Mouse (Mus musculus): Measurements from ENCODE around the gene Med16. TPM values are rescaled to one million over a fixed set of nuclear protein-coding genes. Genes with fewer than 3 reads are reported as not detected.

Gene Med16
- total RNA-seq, 1 experiment = 21.0 TPM

- DNase-seq (ENCODE audit: low read depth, low spot score) = no peak
- H3K4me3 ChIP-seq (ENCODE audit: insufficient read depth in 1 of 2, low read depth in 1 of 2, low read length in 2 of 2, poor library complexity in 1 of 2, severe bottlenecking in 1 of 2) = no peak overlapping the region
- no peak overlapping the region for H3K27ac ChIP-seq (ENCODE audit: insufficient read depth, low read depth, low read length, poor library complexity, severe bottlenecking)
- TF ChIP-seq ZNF384 (IDR thresholded peaks at IDR 0.05; ENCODE audit: low read depth, low read length) = no peak
- TF ChIP-seq CHD2 (IDR thresholded peaks at IDR 0.05; ENCODE audit: low read depth, low read length) = no peak
- TF ChIP-seq HCFC1 (IDR thresholded peaks at IDR 0.05; ENCODE audit: borderline replicate concordance, insufficient read depth, low read length) = no peak
- no peak for TF ChIP-seq MAFK (IDR thresholded peaks at IDR 0.05; ENCODE audit: insufficient read depth, low read depth, low read length)
- TF ChIP-seq ZC3H11A (IDR thresholded peaks at IDR 0.05; ENCODE audit: borderline replicate concordance, low read depth, low read length) = no peak
- peaks cover 56% of the 10 kb centered on the region for H3K36me3 ChIP-seq (ENCODE audit: control insufficient read depth, insufficient read depth, low read length, poor library complexity, severe bottlenecking)
- no peak overlapping the region for H3K9ac ChIP-seq (ENCODE audit: insufficient read depth, low read depth, low read length, poor library complexity, severe bottlenecking)
- peaks cover 0 to 23% of the 10 kb centered on the region in 2 experiments; a peak in 1 of 4 replicates for H3K4me1 ChIP-seq (ENCODE audit: control insufficient read depth in 2 of 2, insufficient read depth in 2 of 2, low read length in 2 of 2, poor library complexity in 1 of 2)
- H3K9me3 ChIP-seq (ENCODE audit: control insufficient read depth, insufficient read depth, low read depth, low read length) = no peaks in the 10 kb centered on the region
- in situ Hi-C loops (cut with MboI; ENCODE audit: low sequenced_read_pairs in 2 of 2, unreplicated experiment in 2 of 2) = no loop called here
These were observed 45.8 kb downstream of the Med16 start for GRCm38 (mm10) chr10:79862925-79863324.

- Histone ChIP-seq H3K4me1 (ENCODE audit: control insufficient read depth in 2 of 2, insufficient read depth in 2 of 2, low read length in 2 of 2, poor library complexity in 1 of 2) (peaks cover 0 to 29% of the 10 kb centered on the region in 2 experiments; a peak in 1 of 4 replicates), H3K4me3 (ENCODE audit: insufficient read depth in 1 of 2, low read depth in 1 of 2, low read length in 2 of 2, poor library complexity in 1 of 2, severe bottlenecking in 1 of 2) (no peak overlapping the region), H3K9me3 (ENCODE audit: control insufficient read depth, insufficient read depth, low read depth, low read length) (no peaks in the 10 kb centered on the region), H3K27ac (ENCODE audit: insufficient read depth, low read depth, low read length, poor library complexity, severe bottlenecking) (no peak overlapping the region), H3K36me3 (ENCODE audit: control insufficient read depth, insufficient read depth, low read length, poor library complexity, severe bottlenecking) (peaks cover 63% of the 10 kb centered on the region), H3K9ac (ENCODE audit: insufficient read depth, low read depth, low read length, poor library complexity, severe bottlenecking) (no peak overlapping the region)
- no peak for DNase-seq (ENCODE audit: low read depth, low spot score)
- in situ Hi-C loops (cut with MboI; ENCODE audit: low sequenced_read_pairs in 2 of 2, unreplicated experiment in 2 of 2) = no loop called here
- TF ChIP-seq ZNF384 (IDR thresholded peaks at IDR 0.05; ENCODE audit: low read depth, low read length) (no peak), HCFC1 (IDR thresholded peaks at IDR 0.05; ENCODE audit: borderline replicate concordance, insufficient read depth, low read length) (no peak), CHD2 (IDR thresholded peaks at IDR 0.05; ENCODE audit: low read depth, low read length) (no peak), ZC3H11A (IDR thresholded peaks at IDR 0.05; ENCODE audit: borderline replicate concordance, low read depth, low read length) (no peak), MAFK (IDR thresholded peaks at IDR 0.05; ENCODE audit: insufficient read depth, low read depth, low read length) (no peak)
These were observed 46.5 kb downstream of the Med16 start for GRCm38 (mm10) chr10:79862049-79862788.

DNA sequence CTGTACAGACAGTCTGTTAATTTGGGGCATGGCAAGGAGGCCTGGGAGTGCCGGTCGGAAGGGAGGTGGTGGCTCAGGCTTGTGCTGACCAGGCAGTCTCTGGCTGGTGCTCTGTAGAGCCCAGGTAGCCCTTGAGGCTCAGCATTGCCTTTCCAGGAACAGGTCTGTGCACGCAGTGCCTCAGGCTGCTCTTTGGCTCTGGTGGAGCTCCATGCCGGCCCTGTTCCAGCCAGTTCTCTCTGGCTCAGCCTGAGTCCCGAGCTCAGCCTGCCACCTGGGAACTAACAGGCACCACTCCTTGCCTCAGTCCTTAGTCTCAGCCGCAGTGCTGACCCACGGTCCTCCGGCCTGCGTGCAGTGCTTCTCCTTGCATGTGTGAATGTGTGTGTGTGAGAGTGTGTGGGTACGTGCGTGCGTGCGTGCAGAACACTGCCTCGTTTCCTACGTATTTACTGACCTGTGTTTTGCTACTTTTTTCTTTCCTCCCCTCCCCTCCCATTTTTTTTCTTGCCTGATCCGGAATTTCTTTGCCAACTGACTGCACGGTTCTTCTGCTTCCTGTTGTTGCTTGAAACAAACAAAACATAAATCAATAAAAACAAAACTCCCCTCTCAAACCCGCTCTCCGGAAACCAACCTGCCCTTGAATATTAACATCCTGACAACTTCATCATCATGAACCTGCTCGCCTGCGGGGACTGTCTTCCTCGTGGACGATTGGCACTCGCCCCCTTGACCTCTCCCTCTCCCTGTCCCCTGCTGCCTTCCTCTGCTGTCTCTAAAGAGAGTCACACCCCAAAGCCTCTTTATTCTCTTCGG, 47.3 kb downstream of the Med16 start:
- Histone ChIP-seq H3K9me3 (ENCODE audit: control insufficient read depth, insufficient read depth, low read depth, low read length) (no peaks in the 10 kb centered on the region), H3K4me1 (ENCODE audit: control insufficient read depth in 2 of 2, insufficient read depth in 2 of 2, low read length in 2 of 2, poor library complexity in 1 of 2) (peaks cover 0 to 32% of the 10 kb centered on the region in 2 experiments; a peak in 1 of 4 replicates), H3K36me3 (ENCODE audit: control insufficient read depth, insufficient read depth, low read length, poor library complexity, severe bottlenecking) (peaks cover 71% of the 10 kb centered on the region), H3K27ac (ENCODE audit: insufficient read depth, low read depth, low read length, poor library complexity, severe bottlenecking) (no peak overlapping the region), H3K4me3 (ENCODE audit: insufficient read depth in 1 of 2, low read depth in 1 of 2, low read length in 2 of 2, poor library complexity in 1 of 2, severe bottlenecking in 1 of 2) (no peak overlapping the region), H3K9ac (ENCODE audit: insufficient read depth, low read depth, low read length, poor library complexity, severe bottlenecking) (no peak overlapping the region)
- in situ Hi-C loops (cut with MboI; ENCODE audit: low sequenced_read_pairs in 2 of 2, unreplicated experiment in 2 of 2) = no loop called here
- TF ChIP-seq HCFC1 (IDR thresholded peaks at IDR 0.05; ENCODE audit: borderline replicate concordance, insufficient read depth, low read length) = no peak
- TF ChIP-seq MAFK (IDR thresholded peaks at IDR 0.05; ENCODE audit: insufficient read depth, low read depth, low read length) = no peak
- no peak for TF ChIP-seq ZNF384 (IDR thresholded peaks at IDR 0.05; ENCODE audit: low read depth, low read length)
- TF ChIP-seq ZC3H11A (IDR thresholded peaks at IDR 0.05; ENCODE audit: borderline replicate concordance, low read depth, low read length) = no peak
- no peak for TF ChIP-seq CHD2 (IDR thresholded peaks at IDR 0.05; ENCODE audit: low read depth, low read length)
- no peak for DNase-seq (ENCODE audit: low read depth, low spot score)

DNA sequence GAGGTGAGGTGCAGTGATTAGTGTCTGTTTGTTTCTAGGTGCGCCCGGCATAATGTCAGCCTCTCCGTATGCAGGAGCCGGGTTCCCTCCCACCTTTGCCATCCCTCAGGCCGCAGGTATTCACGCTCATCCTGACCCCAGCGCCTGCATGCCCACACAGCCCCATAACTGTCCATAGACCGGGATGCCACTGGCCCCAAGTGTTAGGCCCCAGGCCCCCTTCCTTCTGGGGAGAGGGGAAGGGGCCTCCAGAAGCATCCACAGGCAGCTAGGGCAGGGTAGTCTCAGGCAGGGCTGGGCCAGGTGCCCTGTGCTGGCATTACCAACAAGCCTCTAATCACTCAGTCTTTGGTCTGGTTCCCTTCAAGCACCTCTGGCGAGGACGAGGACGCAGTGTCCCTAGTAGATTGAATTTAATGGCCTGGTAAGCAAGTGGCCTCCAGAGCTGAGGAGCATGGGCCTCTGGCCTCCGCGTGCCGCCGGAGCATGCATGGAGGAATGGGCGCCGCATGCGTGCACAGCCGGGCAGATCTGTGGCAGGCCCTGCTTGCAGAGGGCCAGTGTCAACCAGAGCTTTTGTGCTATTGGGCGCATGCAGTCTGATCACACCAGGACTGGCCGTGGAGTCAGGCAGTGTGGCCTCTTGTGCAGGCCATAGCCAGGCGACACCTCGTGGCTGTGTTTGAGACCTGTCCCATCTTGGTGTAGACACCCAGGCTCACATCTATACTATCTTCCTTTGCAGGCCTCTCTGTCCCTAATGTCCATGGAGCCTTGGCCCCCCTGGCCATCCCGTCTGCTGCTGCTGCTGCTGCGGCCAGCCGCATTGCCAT, 48.4 kb downstream of the Med16 start:
- Histone ChIP-seq H3K9ac (ENCODE audit: insufficient read depth, low read depth, low read length, poor library complexity, severe bottlenecking) (no peak overlapping the region), H3K27ac (ENCODE audit: insufficient read depth, low read depth, low read length, poor library complexity, severe bottlenecking) (no peak overlapping the region), H3K36me3 (ENCODE audit: control insufficient read depth, insufficient read depth, low read length, poor library complexity, severe bottlenecking) (peaks cover 77% of the 10 kb centered on the region), H3K4me1 (ENCODE audit: control insufficient read depth in 2 of 2, insufficient read depth in 2 of 2, low read length in 2 of 2, poor library complexity in 1 of 2) (peaks cover 0 to 35% of the 10 kb centered on the region in 2 experiments; a peak in 1 of 4 replicates), H3K9me3 (ENCODE audit: control insufficient read depth, insufficient read depth, low read depth, low read length) (no peaks in the 10 kb centered on the region), H3K4me3 (ENCODE audit: insufficient read depth in 1 of 2, low read depth in 1 of 2, low read length in 2 of 2, poor library complexity in 1 of 2, severe bottlenecking in 1 of 2) (no peak overlapping the region)
- in situ Hi-C loops (cut with MboI; ENCODE audit: low sequenced_read_pairs in 2 of 2, unreplicated experiment in 2 of 2) = no loop called here
- DNase-seq (ENCODE audit: low read depth, low spot score) = no peak
- TF ChIP-seq CHD2 (IDR thresholded peaks at IDR 0.05; ENCODE audit: low read depth, low read length) = no peak
- TF ChIP-seq ZC3H11A (IDR thresholded peaks at IDR 0.05; ENCODE audit: borderline replicate concordance, low read depth, low read length) = no peak
- no peak for TF ChIP-seq HCFC1 (IDR thresholded peaks at IDR 0.05; ENCODE audit: borderline replicate concordance, insufficient read depth, low read length)
- no peak for TF ChIP-seq ZNF384 (IDR thresholded peaks at IDR 0.05; ENCODE audit: low read depth, low read length)
- TF ChIP-seq MAFK (IDR thresholded peaks at IDR 0.05; ENCODE audit: insufficient read depth, low read depth, low read length) = no peak
